Mouse (Mus musculus): ENCODE results near the gene Ostm1. TPM values are rescaled to one million over a fixed set of nuclear protein-coding genes. Genes with fewer than 3 reads are reported as not detected.

Ostm1 gene
- polyA plus RNA-seq, 2 experiments, result 7.0 to 14.3 TPM

DNA sequence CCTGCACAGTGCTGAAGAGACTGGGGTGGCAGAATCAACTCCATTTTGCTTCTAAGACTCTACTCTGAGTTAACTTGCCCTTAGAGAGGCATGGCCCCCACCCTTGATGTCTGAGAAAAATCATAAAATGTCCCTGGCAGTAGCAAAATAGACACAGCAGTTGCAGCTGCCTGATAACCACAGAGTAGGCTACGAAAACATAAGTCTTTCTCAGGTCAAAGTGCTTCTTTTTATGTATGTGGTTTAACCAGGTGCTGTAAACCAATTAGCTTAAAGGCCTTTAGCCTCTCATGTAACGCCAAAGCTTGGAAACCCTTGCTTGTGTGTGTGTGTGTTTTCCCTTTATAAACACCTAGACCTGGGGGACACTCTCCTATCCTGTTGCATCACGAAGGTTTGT lies 89.2 kb downstream of the Ostm1 start:
- WGBS (ENCODE audit: insufficient replicate concordance), result 57% methylated on average over 3 of the region's 3 CpGs
- no peaks in the 10 kb centered on the region for H3K4me1 ChIP-seq (replicated peaks; ENCODE audit: control insufficient read depth in 2 of 2, insufficient read depth in 2 of 2, low read length in 1 of 2)
- ATAC-seq (ENCODE audit: insufficient read depth) (no peak), DNase-seq (ENCODE audit: low read depth in 3 of 3, low spot score in 3 of 3) (no peak)
- H3K4me2 ChIP-seq (ENCODE audit: low read depth), result no peak overlapping the region
- no peaks in the 10 kb centered on the region for H3K27me3 ChIP-seq (ENCODE audit: control insufficient read depth, insufficient read depth, low read length)
- H3K36me3 ChIP-seq (replicated peaks; ENCODE audit: control insufficient read depth, insufficient read depth, low read depth), result no peaks in the 10 kb centered on the region
- no peak overlapping the region for H3K9ac ChIP-seq (replicated peaks)
- no peaks in the 10 kb centered on the region for H3K9me3 ChIP-seq (ENCODE audit: control insufficient read depth, low read length)
- no peak overlapping the region for H3K27ac ChIP-seq
- H3K4me3 ChIP-seq (ENCODE audit: insufficient read depth in 1 of 2, low read depth in 2 of 2, low read length in 2 of 2), result no peak overlapping the region
- TF ChIP-seq CTCF (IDR thresholded peaks at IDR 0.05; ENCODE audit: low read depth) (no peak), EP300 (IDR thresholded peaks at IDR 0.05; ENCODE audit: low read depth) (no peak)

DNA sequence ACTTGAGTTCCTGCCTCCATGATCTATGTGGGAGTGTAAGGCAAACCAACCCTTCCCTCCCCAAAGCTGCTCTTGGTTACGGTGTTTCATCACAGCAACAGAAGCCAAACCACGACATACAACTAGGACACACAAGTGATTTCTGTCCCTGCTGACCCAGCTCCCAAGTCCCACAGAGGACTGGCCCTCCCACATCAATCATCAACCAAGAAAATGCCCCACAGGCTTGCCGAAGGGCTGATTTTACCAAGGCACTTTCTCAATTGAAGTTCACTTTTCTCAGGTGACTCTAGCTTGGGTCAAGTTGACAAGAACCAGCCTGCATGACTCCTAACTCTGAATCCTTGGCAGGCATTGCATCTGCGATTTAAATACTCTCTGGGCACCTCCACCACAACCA lies 91.9 kb downstream of the Ostm1 start:
- no peak for TF ChIP-seq EP300 (IDR thresholded peaks at IDR 0.05; ENCODE audit: low read depth)
- TF ChIP-seq CTCF (IDR thresholded peaks at IDR 0.05; ENCODE audit: low read depth), result no peak
- ATAC-seq (ENCODE audit: insufficient read depth) (no peak), DNase-seq (ENCODE audit: low read depth in 3 of 3, low spot score in 3 of 3) (no peak)
- Histone ChIP-seq H3K9ac (replicated peaks) (no peak overlapping the region), H3K36me3 (replicated peaks; ENCODE audit: control insufficient read depth, insufficient read depth, low read depth) (no peaks in the 10 kb centered on the region), H3K4me3 (ENCODE audit: insufficient read depth in 1 of 2, low read depth in 2 of 2, low read length in 2 of 2) (no peak overlapping the region), H3K9me3 (ENCODE audit: control insufficient read depth, low read length) (no peaks in the 10 kb centered on the region), H3K4me1 (replicated peaks; ENCODE audit: control insufficient read depth in 2 of 2, insufficient read depth in 2 of 2, low read length in 1 of 2) (peaks cover 4 to 8% of the 10 kb centered on the region in 2 experiments; a peak in 3 of 4 replicates), H3K4me2 (ENCODE audit: low read depth) (no peak overlapping the region), H3K27ac (no peak overlapping the region), H3K27me3 (ENCODE audit: control insufficient read depth, insufficient read depth, low read length) (no peaks in the 10 kb centered on the region)
- 52% methylated on average over 4 of the region's 4 CpGs for WGBS (ENCODE audit: insufficient replicate concordance)

DNA sequence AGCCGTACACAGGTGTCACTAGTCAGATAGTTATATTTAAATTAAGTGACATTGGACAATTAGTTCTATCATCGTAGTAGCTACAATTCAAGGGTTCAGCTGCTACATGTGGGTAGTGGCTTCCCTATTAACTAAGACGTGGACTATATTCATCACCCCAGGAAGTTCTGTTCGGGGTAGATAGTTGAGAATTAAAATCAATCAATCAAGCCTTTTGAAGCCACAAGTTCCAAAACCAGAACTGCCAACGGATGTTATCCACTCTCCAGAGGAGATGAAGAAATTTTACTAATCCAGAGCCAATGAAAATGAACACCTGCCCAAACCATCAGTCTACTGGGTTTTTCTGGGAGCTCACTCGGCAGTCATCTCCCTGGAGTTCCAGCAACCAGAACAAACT lies 94.7 kb downstream of the Ostm1 start:
- no peak for ATAC-seq (ENCODE audit: insufficient read depth)

DNA sequence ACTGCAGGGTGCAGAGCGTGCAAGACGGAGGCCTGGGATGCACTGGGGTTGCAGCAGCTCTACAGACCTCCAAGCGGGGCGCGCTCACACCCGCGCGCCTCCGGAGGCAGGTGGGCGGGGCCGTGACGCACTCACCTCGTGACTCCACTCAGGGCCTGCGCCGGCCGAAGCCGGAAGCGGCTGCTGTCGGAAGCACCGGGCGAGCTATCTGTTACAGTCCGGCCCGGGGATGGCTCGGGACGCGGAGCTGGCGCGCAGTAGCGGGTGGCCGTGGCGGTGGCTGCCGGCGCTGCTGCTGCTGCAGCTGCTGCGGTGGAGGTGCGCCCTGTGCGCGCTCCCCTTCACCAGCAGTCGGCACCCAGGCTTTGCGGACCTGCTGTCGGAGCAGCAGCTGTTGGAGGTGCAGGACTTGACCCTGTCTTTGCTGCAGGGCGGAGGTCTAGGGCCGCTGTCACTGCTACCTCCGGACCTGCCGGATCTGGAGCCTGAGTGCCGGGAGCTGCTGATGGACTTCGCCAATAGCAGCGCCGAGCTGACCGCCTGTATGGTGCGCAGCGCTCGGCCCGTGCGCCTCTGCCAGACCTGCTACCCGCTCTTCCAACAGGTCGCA lies 95.2 kb downstream of the Ostm1 start:
- TF ChIP-seq CTCF (IDR thresholded peaks at IDR 0.05; ENCODE audit: low read depth), result peak; percentile 37; the same call in 1 of the 2 replicates
- TF ChIP-seq EP300 (IDR thresholded peaks at IDR 0.05; ENCODE audit: low read depth), result no peak
- ATAC-seq (ENCODE audit: insufficient read depth) (peak; percentile 96), DNase-seq (ENCODE audit: low read depth in 3 of 3, low spot score in 3 of 3) (peak; percentile 81 to 86 (median 82))
- Histone ChIP-seq H3K4me1 (replicated peaks; ENCODE audit: control insufficient read depth in 2 of 2, insufficient read depth in 2 of 2, low read length in 1 of 2) (peaks cover 4 to 10% of the 10 kb centered on the region in 2 experiments; a peak in 3 of 4 replicates), H3K4me3 (ENCODE audit: insufficient read depth in 1 of 2, low read depth in 2 of 2, low read length in 2 of 2) (peak overlapping the region; percentile 67 to 90), H3K9ac (replicated peaks) (peak overlapping the region; percentile 87), H3K27ac (peak overlapping the region; percentile 67), H3K4me2 (ENCODE audit: low read depth) (peak overlapping the region; percentile 86), H3K36me3 (replicated peaks; ENCODE audit: control insufficient read depth, insufficient read depth, low read depth) (peaks cover under 1% of the 10 kb centered on the region; the same call in 1 of the 2 replicates), H3K27me3 (ENCODE audit: control insufficient read depth, insufficient read depth, low read length) (no peaks in the 10 kb centered on the region), H3K9me3 (ENCODE audit: control insufficient read depth, low read length) (no peaks in the 10 kb centered on the region)
- WGBS (ENCODE audit: insufficient replicate concordance), result under 1% methylated on average over 56 of the region's 56 CpGs

More for the DNA sequence above, 94.7 kb downstream of the Ostm1 start:
- TF ChIP-seq EP300 (IDR thresholded peaks at IDR 0.05; ENCODE audit: low read depth), result no peak
- no peak for TF ChIP-seq CTCF (IDR thresholded peaks at IDR 0.05; ENCODE audit: low read depth)
- 24% methylated on average over 6 of the region's 6 CpGs for WGBS (ENCODE audit: insufficient replicate concordance)
- Histone ChIP-seq H3K9ac (replicated peaks) (no peak overlapping the region; the same call in 1 of the 2 replicates), H3K27me3 (ENCODE audit: control insufficient read depth, insufficient read depth, low read length) (no peaks in the 10 kb centered on the region), H3K4me1 (replicated peaks; ENCODE audit: control insufficient read depth in 2 of 2, insufficient read depth in 2 of 2, low read length in 1 of 2) (peaks cover 4 to 10% of the 10 kb centered on the region in 2 experiments; a peak in 3 of 4 replicates), H3K36me3 (replicated peaks; ENCODE audit: control insufficient read depth, insufficient read depth, low read depth) (no peaks in the 10 kb centered on the region), H3K4me2 (ENCODE audit: low read depth) (peak overlapping the region; percentile 86), H3K4me3 (ENCODE audit: insufficient read depth in 1 of 2, low read depth in 2 of 2, low read length in 2 of 2) (peak overlapping the region; percentile 67 to 90), H3K9me3 (ENCODE audit: control insufficient read depth, low read length) (no peaks in the 10 kb centered on the region), H3K27ac (no peak overlapping the region)
- DNase-seq (ENCODE audit: low read depth in 3 of 3, low spot score in 3 of 3), result no peak

DNA sequence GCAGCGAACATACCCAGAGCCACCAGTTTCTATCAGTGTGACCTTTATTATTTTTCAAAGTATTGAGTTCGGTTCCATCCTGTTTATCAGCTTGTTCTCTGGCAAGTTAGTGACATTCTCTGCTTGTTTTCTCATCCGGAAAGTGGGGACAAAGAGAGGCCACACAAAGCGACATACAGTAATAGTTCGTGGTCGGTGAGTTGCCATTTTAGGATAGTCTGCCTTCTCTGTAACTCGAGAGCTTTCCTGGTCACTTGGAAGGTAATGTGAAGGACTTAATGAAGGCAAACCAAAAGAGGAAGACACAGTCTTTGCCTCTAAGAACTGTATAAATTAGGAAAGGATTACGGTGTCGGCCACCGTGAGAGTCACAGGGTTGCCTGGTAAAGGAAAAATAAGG lies 96.0 kb downstream of the Ostm1 start:
- TF ChIP-seq EP300 (IDR thresholded peaks at IDR 0.05; ENCODE audit: low read depth) (no peak), CTCF (IDR thresholded peaks at IDR 0.05; ENCODE audit: low read depth) (no peak)
- Histone ChIP-seq H3K36me3 (replicated peaks; ENCODE audit: control insufficient read depth, insufficient read depth, low read depth) (peaks cover 3% of the 10 kb centered on the region; the same call in 1 of the 2 replicates), H3K9me3 (ENCODE audit: control insufficient read depth, low read length) (no peaks in the 10 kb centered on the region), H3K4me3 (ENCODE audit: insufficient read depth in 1 of 2, low read depth in 2 of 2, low read length in 2 of 2) (peak overlapping the region; percentile 67 to 90), H3K4me2 (ENCODE audit: low read depth) (peak overlapping the region; percentile 86), H3K9ac (replicated peaks) (peak overlapping the region; percentile 87), H3K4me1 (replicated peaks; ENCODE audit: control insufficient read depth in 2 of 2, insufficient read depth in 2 of 2, low read length in 1 of 2) (peaks cover 4 to 10% of the 10 kb centered on the region in 2 experiments; a peak in 3 of 4 replicates), H3K27me3 (ENCODE audit: control insufficient read depth, insufficient read depth, low read length) (no peaks in the 10 kb centered on the region), H3K27ac (peak overlapping the region; percentile 67)
- no peak for DNase-seq (ENCODE audit: low read depth in 3 of 3, low spot score in 3 of 3)
- no peak for ATAC-seq (ENCODE audit: insufficient read depth)
- WGBS (ENCODE audit: insufficient replicate concordance), result 3% methylated on average over 10 of the region's 10 CpGs
